Mouse (Mus musculus): ENCODE measurements around the gene Timm17b.
A peak's percentile ranks its signal among the peaks of the same experiment; 100 is the strongest.

Gene Timm17b

DNA sequence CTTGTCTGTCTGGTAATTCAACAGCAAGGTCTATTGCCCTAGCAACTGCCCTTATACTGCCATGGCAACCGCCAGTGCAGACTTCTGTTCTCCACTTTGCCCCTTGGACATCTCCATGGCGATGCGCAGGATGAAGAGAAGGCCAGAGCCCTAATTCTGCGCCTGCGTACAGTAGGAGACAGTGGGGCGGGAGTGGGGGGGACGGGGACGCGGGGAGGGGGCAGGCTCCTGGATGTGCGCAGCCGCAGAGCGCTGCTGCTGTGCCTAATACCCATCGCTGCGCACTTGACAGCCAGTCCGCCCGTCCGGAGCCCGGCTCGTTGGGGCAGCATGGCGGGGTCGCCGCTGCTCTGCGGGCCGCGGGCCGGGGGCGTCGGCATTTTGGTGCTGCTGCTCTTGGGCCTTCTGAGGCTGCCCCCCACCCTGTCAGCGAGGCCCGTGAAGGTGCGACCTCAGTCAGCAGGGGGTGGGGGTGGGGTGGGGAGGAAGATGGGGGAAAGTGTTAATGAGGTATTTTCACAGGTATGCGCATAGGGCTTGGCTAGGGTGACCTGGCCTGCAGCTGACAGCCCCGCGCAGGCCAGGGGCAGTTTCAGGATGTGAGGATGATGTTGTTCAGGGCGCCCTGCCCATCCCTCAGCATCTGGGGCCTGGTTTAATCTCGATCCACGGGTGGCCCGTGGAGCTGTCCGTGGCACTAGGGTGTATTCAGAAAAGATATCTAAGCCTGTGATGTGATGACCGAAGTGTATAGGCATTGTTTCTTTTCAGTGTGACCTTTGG lies 20.6 kb downstream of the Timm17b start, which contains the start of gene Pcsk1n:
TSS of gene Pcsk1n (plus strand) at position 222 of the 783 bp plus-strand sequence.
- peak; percentile 36 to 55 for DNase-seq (ENCODE audit: low spot score in 2 of 2)

DNA sequence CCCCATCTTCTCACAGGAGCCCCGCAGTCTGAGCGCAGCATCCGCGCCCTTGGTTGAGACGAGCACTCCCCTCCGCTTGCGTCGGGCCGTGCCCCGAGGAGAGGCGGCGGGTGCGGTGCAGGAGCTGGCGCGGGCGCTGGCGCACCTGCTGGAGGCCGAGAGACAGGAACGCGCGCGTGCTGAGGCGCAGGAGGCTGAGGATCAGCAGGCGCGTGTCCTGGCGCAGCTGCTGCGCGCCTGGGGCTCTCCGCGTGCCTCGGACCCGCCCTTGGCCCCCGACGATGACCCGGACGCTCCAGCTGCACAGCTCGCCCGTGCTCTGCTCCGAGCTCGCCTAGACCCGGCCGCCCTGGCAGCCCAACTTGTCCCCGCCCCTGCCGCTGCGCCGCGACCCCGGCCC lies 22.9 kb downstream of the Timm17b start:
- no peak for DNase-seq (ENCODE audit: low spot score in 2 of 2)

DNA sequence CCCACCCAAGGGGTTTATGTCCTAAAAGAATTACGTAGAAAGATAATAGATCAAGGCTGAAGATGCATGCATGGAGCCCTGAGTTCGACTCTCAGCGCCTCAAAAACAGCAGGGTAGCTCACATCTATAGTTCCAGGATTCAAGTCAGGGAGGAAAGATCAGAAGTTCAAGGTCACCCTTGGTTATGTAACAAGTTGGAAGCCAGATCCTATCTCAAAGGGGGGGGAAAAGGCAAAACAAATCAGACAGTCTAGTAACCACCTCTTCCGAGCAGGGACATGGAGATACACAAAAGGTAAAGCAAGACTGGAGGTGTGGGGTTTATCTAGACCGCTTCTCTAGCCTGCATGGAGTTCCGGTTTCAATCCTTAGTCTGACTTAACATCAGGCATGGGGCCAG lies 27.1 kb downstream of the Timm17b start:
- DNase-seq (ENCODE audit: low spot score in 2 of 2): no peak

DNA sequence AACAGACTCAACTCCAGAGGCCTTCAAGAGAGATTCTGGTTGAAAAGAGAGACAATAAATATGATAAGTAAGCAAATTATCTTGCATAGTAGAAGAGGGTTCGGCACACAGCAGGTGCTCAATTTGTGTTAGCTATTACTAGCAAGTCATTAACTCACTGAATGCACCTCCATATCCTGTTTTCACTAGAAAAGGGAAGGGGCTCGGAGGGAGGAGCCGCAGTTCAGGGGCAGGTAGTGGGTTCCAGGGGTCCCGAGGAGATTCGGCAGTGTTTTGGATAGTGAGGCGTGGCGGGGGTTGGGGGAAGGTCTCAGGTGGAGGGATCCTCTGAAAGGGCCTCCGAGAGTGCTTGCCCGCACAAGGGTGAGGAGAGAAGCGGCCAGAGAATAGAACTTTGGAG lies 28.0 kb downstream of the Timm17b start:
- no peak for DNase-seq (ENCODE audit: low spot score in 2 of 2)

DNA sequence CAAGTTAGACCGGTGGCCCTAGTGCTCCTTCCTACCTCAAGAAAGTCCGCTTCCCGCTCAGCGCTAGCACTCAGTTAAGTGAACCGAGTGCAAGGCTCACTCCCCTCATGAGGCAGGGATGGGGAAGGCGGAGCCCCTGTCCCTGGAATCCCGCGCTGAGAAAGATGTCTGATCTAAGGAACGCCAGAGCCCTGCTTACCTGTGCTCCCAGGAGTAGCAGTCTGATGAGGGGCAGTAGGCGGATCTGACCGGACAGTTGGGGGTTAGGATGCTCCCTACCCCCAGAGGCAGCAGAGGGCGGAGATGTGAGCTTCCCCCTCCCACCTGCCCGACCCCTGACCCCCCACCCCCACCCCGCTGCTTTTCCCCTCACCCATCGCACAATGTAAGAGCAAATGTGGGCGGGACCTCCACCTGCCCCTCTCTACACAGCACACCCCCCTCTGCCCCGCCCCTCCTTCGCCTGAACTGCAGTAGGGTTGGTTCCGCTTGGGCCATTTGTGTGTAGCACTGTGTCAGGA lies 29.2 kb downstream of the Timm17b start, which contains the start of gene Eras:
TSS of gene Eras (minus strand) at position 338 of the 521 bp plus-strand sequence.
- no peak for DNase-seq (ENCODE audit: low spot score in 2 of 2)

DNA sequence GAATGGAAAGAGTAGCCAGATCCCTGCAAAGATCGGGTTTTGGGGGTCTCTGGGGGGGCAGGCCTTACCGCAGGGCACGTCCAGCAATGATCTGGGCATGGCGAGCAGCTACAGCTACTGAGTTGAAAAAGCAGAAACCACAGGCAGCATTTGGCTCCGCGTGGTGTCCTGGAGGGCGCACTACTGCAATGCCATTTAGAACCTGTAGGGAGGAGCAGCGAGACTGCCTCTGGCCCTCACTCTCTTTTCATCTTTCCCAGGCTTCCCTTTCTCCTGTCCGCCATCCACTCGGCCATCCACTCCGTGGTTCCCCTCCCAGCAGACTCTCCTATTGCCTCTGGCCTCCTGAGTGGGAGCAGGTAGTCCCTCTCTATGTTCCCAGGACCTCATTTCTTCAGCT lies 37.7 kb downstream of the Timm17b start:
- DNase-seq (ENCODE audit: low spot score in 2 of 2): no peak

DNA sequence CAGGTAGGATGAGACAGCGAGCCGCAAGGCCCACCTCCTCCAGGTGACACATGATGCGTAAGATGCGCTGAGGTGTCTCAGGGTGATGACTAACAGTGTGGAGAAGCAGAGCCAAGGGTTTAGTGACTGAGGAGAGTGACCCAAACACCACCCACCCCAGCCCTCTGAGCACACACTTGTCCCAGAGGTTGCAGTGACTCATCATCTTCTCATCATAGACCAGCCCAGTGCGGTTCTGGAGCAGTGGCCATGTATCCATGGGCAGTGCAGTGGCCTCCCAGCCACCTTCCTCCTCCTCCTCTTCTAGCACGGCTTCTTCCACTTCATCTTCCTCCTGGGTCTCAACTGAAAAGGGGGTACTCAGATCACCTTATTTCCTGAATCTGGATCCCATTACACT lies 38.5 kb downstream of the Timm17b start:
- DNase-seq (ENCODE audit: low spot score in 2 of 2): no peak

DNA sequence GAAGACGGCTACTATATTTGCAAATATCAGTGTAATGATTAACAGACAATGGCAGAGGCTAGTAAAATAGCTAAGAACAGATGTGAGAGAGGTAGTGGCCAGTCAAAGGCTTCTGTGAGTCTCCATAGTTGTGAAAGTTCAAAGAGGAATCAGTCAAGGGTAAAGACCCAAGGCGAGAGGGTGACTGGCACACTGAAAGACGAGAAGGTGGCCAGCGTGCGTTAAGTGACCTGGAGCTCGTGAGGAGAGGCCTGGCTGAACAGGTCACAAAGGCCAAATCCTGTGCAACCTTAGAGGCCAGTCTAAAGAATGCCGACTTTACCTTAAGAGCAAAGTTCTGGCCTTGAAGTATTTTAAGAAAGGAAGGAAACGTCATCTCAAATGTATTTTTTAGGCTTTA lies 46.5 kb downstream of the Timm17b start:
- DNase-seq (ENCODE audit: low spot score in 2 of 2): no peak

DNA sequence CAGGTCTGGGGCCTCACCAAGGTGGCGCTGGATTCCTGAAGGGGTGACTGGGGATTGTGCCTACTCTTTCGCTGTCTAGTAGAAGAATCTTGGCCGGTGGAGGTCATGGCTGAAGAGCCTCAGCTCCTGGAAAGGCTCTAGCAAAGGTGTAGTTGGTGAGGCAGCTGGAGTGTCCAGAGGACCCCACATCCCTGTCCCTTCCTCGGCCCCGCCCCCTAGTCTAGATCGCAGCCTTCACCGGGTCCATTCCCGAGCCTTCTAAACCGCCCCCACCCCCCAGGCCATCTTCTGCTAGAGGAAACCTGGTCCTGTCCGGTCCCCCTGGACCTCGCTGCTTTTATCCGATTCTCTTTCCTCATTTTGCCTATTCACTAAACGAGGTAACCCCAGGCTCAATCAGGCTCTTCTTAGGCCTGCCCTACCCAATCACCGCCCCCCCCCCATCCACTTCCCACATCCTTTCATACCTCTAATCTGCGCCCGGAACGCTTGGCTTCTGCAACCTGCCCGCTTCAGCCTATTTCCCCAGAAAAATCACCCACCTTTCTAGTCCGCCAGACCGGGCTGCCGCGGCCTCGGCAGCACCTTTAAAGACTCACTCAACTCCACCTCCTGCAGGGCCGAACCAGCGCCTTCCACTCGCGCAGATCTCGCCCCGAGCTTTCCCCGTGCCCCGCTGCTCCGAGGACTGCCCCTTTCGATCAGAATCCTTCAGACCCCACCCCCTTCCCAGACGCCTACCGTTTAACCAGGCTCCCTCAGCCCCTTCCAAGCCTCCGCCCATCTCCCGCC lies 48.1 kb downstream of the Timm17b start, which contains the start of gene Hdac6:
TSS of gene Hdac6 (minus strand) at position 782 of the 792 bp plus-strand sequence.
- no peak for DNase-seq (ENCODE audit: low spot score in 2 of 2)

DNA sequence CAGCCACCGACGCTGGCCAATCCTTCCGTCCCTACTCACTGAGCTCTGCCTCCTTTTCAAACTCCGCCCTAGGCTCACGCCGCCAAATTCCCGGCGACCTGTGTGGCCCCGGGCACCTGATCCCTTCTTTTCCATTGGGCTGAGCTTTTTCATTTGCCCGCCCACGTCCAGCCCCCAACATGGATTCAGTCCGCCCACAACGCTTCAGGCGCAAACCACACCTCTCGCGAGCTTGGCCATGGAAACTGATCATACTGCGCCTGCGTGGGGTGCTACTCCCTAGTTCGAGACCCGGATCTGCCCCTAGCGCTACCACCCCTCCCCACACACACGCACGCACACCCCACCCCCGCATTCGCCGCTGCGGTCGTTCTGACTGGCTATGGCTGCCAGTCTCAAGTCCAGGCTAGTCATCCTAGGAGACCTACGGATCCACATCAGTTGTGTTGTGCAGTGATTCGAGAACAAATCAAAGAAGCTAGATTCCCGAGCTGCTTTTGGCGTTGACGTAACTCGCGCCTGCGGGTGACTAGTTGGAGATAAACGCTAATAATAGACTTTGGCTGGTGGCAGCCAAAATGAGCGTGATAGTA lies 48.8 kb downstream of the Timm17b start:
- DNase-seq (ENCODE audit: low spot score in 2 of 2): peak; percentile 92 to 93

DNA sequence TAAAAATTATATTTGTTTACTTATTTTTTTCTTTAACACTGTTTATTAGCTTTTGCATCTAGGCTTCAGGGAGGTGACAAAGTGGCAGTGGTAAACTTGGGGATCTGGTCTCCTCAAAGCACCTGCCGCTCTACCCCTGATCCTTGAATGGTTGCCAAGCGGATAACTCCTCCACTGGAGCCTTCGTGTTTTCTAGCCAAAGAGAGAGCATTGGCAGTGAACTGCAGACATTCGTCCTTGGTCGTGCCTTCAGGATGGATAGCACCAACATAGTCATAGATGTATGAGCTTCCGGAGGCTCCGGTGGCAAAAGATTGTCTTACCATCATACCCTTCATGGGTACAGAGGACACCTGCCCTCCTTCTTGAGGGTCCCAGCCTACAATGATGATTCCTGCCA lies 50.9 kb downstream of the Timm17b start:
- DNase-seq (ENCODE audit: low spot score in 2 of 2): no peak

All from right cerebral cortex, adult 2 months (tissue).